Mouse (Mus musculus): Measurements from ENCODE around the gene Btbd7. TPM values are rescaled to one million over a fixed set of nuclear protein-coding genes. Genes with fewer than 3 reads are reported as not detected.
A peak's percentile ranks its signal among the peaks of the same experiment; 100 is the strongest.

Gene Btbd7
- polyA plus RNA-seq, 1 experiment from 2014 or later, result 14.7 TPM

DNA sequence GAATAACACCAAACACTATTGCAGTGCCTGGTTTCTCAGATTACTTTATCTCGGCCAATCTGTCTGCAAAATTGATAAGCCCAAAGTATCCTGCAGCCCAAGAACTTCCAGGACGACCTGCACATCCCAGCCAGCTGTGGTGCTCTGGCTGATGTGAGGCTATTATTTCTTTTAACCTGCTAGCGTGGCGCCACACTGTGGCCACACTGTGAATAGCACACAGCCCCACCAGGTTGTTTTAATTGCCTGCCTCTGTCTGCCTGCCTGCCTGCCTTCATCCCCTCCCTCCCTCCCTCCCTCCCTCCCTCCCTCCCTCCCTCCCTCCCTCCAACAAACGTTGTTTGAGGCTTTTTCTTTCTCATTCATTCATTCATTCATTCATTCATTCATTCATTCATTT, 144.9 kb downstream of the Btbd7 start:
- no peak for ATAC-seq
- peak; percentile 79 for TF ChIP-seq CTCF (IDR thresholded peaks at IDR 0.05)
- no peak for TF ChIP-seq EP300 (IDR thresholded peaks at IDR 0.05)
- Histone ChIP-seq H3K27ac (ENCODE audit: low read length) (no peak overlapping the region), H3K4me1 (ENCODE audit: insufficient read depth, low read depth, low read length) (no peaks in the 10 kb centered on the region; the same call in 1 of the 2 replicates), H3K9ac (replicated peaks; ENCODE audit: low read depth) (no peak overlapping the region), H3K4me2 (replicated peaks; ENCODE audit: low read depth, low read length) (no peak overlapping the region), H3K27me3 (replicated peaks; ENCODE audit: insufficient read depth, low read length) (no peaks in the 10 kb centered on the region), H3K9me3 (ENCODE audit: low read length) (no peaks in the 10 kb centered on the region), H3K4me3 (ENCODE audit: low read depth, low read length) (no peak overlapping the region), H3K36me3 (ENCODE audit: insufficient read depth, low read length) (no peaks in the 10 kb centered on the region)
- peak; percentile 53 for DNase-seq (ENCODE audit: low spot score)
- 5% methylated on average over 4 of the region's 5 CpGs for WGBS

- Histone ChIP-seq H3K27ac (ENCODE audit: low read length) (no peak overlapping the region), H3K4me1 (ENCODE audit: insufficient read depth, low read depth, low read length) (no peaks in the 10 kb centered on the region; the same call in 1 of the 2 replicates), H3K9me3 (ENCODE audit: low read length) (no peaks in the 10 kb centered on the region), H3K4me3 (ENCODE audit: low read depth, low read length) (no peak overlapping the region), H3K4me2 (replicated peaks; ENCODE audit: low read depth, low read length) (peak overlapping the region; percentile 17; the same call in 1 of the 2 replicates), H3K27me3 (replicated peaks; ENCODE audit: insufficient read depth, low read length) (no peaks in the 10 kb centered on the region), H3K36me3 (ENCODE audit: insufficient read depth, low read length) (no peaks in the 10 kb centered on the region), H3K9ac (replicated peaks; ENCODE audit: low read depth) (no peak overlapping the region)
- TF ChIP-seq CTCF (IDR thresholded peaks at IDR 0.05), result no peak
- TF ChIP-seq EP300 (IDR thresholded peaks at IDR 0.05), result no peak
- DNase-seq (ENCODE audit: low spot score) (peak; percentile 10), ATAC-seq (0 out of 2 replicates have a peak, but pooled peaks have one; percentile 1)
- 34% methylated on average over 16 of the region's 16 CpGs for WGBS
These were observed 147.3 kb downstream of the Btbd7 start for GRCm38 (mm10) chr12:102730798-102731619.

Other genes with a start within 250 kb of the Btbd7 start
- 9.7 and 10.9 TPM in 2 replicates for gene Itpk1, start 173.5 kb downstream of the Btbd7 start, polyA plus RNA-seq (2015; fragmentation: Nextera tagmentation; extraction: Ambion mirVana)
- 9.7 and 10.1 TPM in 2 replicates for gene Moap1, start 134.8 kb downstream of the Btbd7 start, polyA plus RNA-seq (2015; fragmentation: Nextera tagmentation; extraction: Ambion mirVana)
- gene Tmem251, start 134.7 kb downstream of the Btbd7 start, polyA plus RNA-seq (2015; fragmentation: Nextera tagmentation; extraction: Ambion mirVana), result 9.9 and 12.5 TPM in 2 replicates
- not detected in 2 replicates for gene Gm28051, start 120.7 kb downstream of the Btbd7 start, polyA plus RNA-seq (2015; fragmentation: Nextera tagmentation; extraction: Ambion mirVana)
- gene Gon7, start 120.7 kb downstream of the Btbd7 start, polyA plus RNA-seq (2015; fragmentation: Nextera tagmentation; extraction: Ambion mirVana), result 15.1 and 17.6 TPM in 2 replicates
- 20.7 and 23.1 TPM in 2 replicates for gene Ubr7, start 120.5 kb downstream of the Btbd7 start, polyA plus RNA-seq (2015; fragmentation: Nextera tagmentation; extraction: Ambion mirVana)
- gene Gm20604, start 119.8 kb downstream of the Btbd7 start, polyA plus RNA-seq (2015; fragmentation: Nextera tagmentation; extraction: Ambion mirVana), result 11.8 and 12.2 TPM in 2 replicates
- not detected in 2 replicates for gene Cox8c, start 20.8 kb upstream of the Btbd7 start, polyA plus RNA-seq (2015; fragmentation: Nextera tagmentation; extraction: Ambion mirVana)
- gene Unc79, start 70.4 kb upstream of the Btbd7 start, polyA plus RNA-seq (2015; fragmentation: Nextera tagmentation; extraction: Ambion mirVana), result 0.24 and 0.57 TPM in 2 replicates

All from lung, postnatal 0 days (tissue).